Comparison of ENCODE assay signal across 8 mouse cellular contexts in genomic region chr10:80695186-80695585, GRCm38 (mm10). TPM values are rescaled to one million over a fixed set of nuclear protein-coding genes. Genes with fewer than 3 reads are reported as not detected.
DNase-seq lines count a peak whose midpoint lies in the region; ATAC-seq lines count a peak whose summit lies in the region.

No protein-coding gene starts in this region.

- H3K36me3 ChIP-seq in midbrain, embryonic 16.5 days (ENCODE audit: control insufficient read depth, insufficient read depth, low read length) = peaks cover 8% of the 10 kb centered on the region

- H3K4me1 ChIP-seq in midbrain, embryonic 16.5 days (ENCODE audit: control insufficient read depth, insufficient read depth, low read length) = peaks cover 6% of the 10 kb centered on the region

- peak; percentile 83 to 85 for ATAC-seq in hematopoietic stem cell, adult 5-6 weeks (replicated peaks in 1 of 2; ENCODE audit: insufficient read depth in 1 of 2, low FRiP score in 2 of 2, low TSS enrichment in 1 of 2, low read depth in 1 of 2, poor library complexity in 2 of 2, severe bottlenecking in 2 of 2)
- ATAC-seq in midbrain, embryonic 16.5 days = no peak

- no peak overlapping the region for H3K27ac ChIP-seq in midbrain, embryonic 16.5 days (ENCODE audit: low read length)

- DNase-seq in CD4-positive, CD25-positive, alpha-beta regulatory T cell, adult 2 months (ENCODE audit: low read depth, low spot score) = peak; percentile 93
- peak; percentile 79 for DNase-seq in adrenal gland, adult 2 months
- peak; percentile 86 to 87 for DNase-seq in lung, adult 18-20 months
- peak; percentile 53 to 67 for DNase-seq in spleen, postnatal 14 days (ENCODE audit: low spot score in 2 of 2)
- no peak for DNase-seq in embryo, embryonic 10 days (ENCODE audit: low spot score)
- DNase-seq in urinary bladder, postnatal 4 days (ENCODE audit: low spot score in 2 of 2) = no peak

- no peaks in the 10 kb centered on the region for H3K27me3 ChIP-seq in midbrain, embryonic 16.5 days (ENCODE audit: control insufficient read depth, insufficient read depth, low read depth, low read length)

- 81% methylated on average over 2 of the region's 2 CpGs for WGBS in midbrain, embryonic 16.5 days

- H3K4me3 ChIP-seq in midbrain, embryonic 16.5 days (ENCODE audit: low read depth, low read length) = no peak overlapping the region

- H3K4me2 ChIP-seq in midbrain, embryonic 16.5 days (ENCODE audit: low read length) = no peak overlapping the region

- H3K9ac ChIP-seq in midbrain, embryonic 16.5 days (ENCODE audit: low read depth, low read length) = no peak overlapping the region

- no peaks in the 10 kb centered on the region for H3K9me3 ChIP-seq in midbrain, embryonic 16.5 days (replicated peaks; ENCODE audit: control insufficient read depth, low read length, poor library complexity, severe bottlenecking)

RNA-seq across cellular contexts. Expression of gene Mob3a, which starts 6.6 kb away (rescaled TPM):
- total RNA-seq in adrenal gland, adult 2 months (2021) = 10 to 100 TPM; 18.0 to 19.4 TPM
- polyA plus RNA-seq in adrenal gland, adult 2 months (2012; rRNA removed) = 22.5 and 27.1 TPM in 2 replicates
- total RNA-seq in hematopoietic stem cell, adult 5-6 weeks (2017) = 81.1 and 92.3 TPM in 2 replicates
- polyA plus RNA-seq in midbrain, embryonic 16.5 days (2015; fragmentation: Nextera tagmentation; extraction: Ambion mirVana) = 61.4 and 64.3 TPM in 2 replicates

RNA-seq across cellular contexts. Expression of gene Izumo4, which starts 6.8 kb away (rescaled TPM):
- total RNA-seq in adrenal gland, adult 2 months (2021) = 10 to 100 TPM; 13.2 to 21.2 TPM
- 73.3 and 74.3 TPM in 2 replicates for polyA plus RNA-seq in adrenal gland, adult 2 months (2012; rRNA removed)
- total RNA-seq in hematopoietic stem cell, adult 5-6 weeks (2017) = 9.5 and 10.4 TPM in 2 replicates
- 44.9 and 49.5 TPM in 2 replicates for polyA plus RNA-seq in midbrain, embryonic 16.5 days (2015; fragmentation: Nextera tagmentation; extraction: Ambion mirVana)

RNA-seq across cellular contexts. Expression of gene Mknk2, which starts 17.3 kb away (rescaled TPM):
- 100 to 1,000 TPM; 185 to 189 TPM for total RNA-seq in adrenal gland, adult 2 months (2021)
- polyA plus RNA-seq in adrenal gland, adult 2 months (2012; rRNA removed) = 427 and 546 TPM in 2 replicates
- total RNA-seq in hematopoietic stem cell, adult 5-6 weeks (2017) = 52.4 and 75.9 TPM in 2 replicates
- polyA plus RNA-seq in midbrain, embryonic 16.5 days (2015; fragmentation: Nextera tagmentation; extraction: Ambion mirVana) = 43.7 and 49.1 TPM in 2 replicates

RNA-seq across cellular contexts. Expression of gene Btbd2, which starts 38.3 kb away (rescaled TPM):
- total RNA-seq in adrenal gland, adult 2 months (2021) = 10 to 100 TPM; 54.1 to 73.9 TPM
- polyA plus RNA-seq in adrenal gland, adult 2 months (2012; rRNA removed) = 165 and 166 TPM in 2 replicates
- total RNA-seq in hematopoietic stem cell, adult 5-6 weeks (2017) = 13.6 and 35.8 TPM in 2 replicates
- polyA plus RNA-seq in midbrain, embryonic 16.5 days (2015; fragmentation: Nextera tagmentation; extraction: Ambion mirVana) = 71.8 and 73.5 TPM in 2 replicates

RNA-seq across cellular contexts. Expression of gene Ap3d1, which starts 46.9 kb away (rescaled TPM):
- 100 to 1,000 TPM in 1 of 2 experiments, 10 to 100 TPM in 1; 85.6 to 104 TPM for total RNA-seq in adrenal gland, adult 2 months (2021)
- 98.1 and 131 TPM in 2 replicates for polyA plus RNA-seq in adrenal gland, adult 2 months (2012; rRNA removed)
- 37.7 and 45.2 TPM in 2 replicates for total RNA-seq in hematopoietic stem cell, adult 5-6 weeks (2017)
- 99.5 and 112 TPM in 2 replicates for polyA plus RNA-seq in midbrain, embryonic 16.5 days (2015; fragmentation: Nextera tagmentation; extraction: Ambion mirVana)

Comparison
In these comparisons a context has a peak if more than half of its experiments do, and no peak if none do; other contexts are left out.
1. DNase-seq: peak in CD4-positive, CD25-positive, alpha-beta regulatory T cell, adult 2 months (single experiment), adrenal gland, adult 2 months (single experiment), lung, adult 18-20 months (2 of 2) and spleen, postnatal 14 days (2 of 2); none in embryo, embryonic 10 days (single experiment) and urinary bladder, postnatal 4 days (0 of 2).